Mouse (Mus musculus): ENCODE data around the gene Emilin1.

Gene Emilin1

GRCm38 (mm10) chr5:30948620-30949019 is 35.4 kb downstream of the Emilin1 start:
- in situ Hi-C loops (cut with MboI; ENCODE audit: low pct_unique_long_range_greater_than_20kb in 1 of 2, low sequenced_read_pairs in 2 of 2, unreplicated experiment in 1 of 2) = no loop called here

DNA sequence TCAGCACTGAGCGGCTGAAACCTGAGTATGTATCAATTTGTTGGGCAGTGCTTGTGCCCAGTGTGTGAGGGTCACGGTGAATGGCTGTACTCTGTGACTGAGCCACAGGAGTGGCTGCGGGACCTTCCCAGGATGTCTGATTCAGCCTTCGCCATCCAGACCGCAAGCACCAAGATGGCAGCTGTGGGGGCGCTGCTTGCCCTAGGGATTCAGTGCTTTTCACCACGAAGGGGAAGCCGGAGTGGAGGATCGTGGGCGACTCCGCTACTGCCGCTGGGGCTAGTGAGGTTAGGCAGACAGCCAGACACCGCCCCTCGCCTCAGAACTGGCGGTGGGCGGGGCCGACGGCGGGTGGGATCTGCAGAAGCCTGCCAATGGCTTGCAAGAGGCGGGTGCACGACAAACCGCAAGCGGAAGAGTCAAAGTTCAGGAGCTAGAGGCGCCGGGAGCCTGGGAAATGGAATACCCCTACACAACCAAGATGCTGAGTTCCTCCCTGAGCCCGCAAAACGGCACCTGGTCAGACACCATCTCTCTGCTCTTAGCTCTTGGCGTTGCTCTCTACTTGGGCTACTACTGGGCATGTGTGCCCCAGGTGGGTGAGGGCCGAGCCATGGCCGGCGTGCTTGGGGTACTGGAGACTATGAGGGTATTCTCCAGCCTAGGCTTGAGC is 36.6 kb downstream of the Emilin1 start:
- in situ Hi-C loops (cut with MboI; ENCODE audit: low pct_unique_long_range_greater_than_20kb in 1 of 2, low sequenced_read_pairs in 2 of 2, unreplicated experiment in 1 of 2) = no loop called here

DNA sequence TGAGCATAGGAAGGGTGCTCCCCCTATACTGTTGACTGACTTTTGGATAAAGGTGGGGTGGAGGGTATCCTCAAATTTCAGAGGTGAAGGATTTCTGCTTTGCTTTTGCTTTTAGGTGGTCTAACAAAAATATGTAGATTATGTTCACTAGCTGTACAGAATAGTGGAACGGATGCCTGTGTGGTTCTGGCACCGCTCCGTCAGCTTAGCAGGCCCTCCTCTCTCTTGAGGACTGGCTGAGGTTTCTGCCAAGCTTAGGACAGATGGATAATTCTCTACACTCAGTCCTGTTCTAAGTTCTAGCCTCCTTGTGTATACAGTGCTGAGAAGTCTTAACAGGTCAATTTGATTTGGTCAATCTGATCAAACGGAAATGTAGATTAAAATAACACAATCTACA is 37.2 kb downstream of the Emilin1 start:
- in situ Hi-C loops (cut with MboI; ENCODE audit: low pct_unique_long_range_greater_than_20kb in 1 of 2, low sequenced_read_pairs in 2 of 2, unreplicated experiment in 1 of 2) = no loop called here

- in situ Hi-C loops (cut with MboI; ENCODE audit: low pct_unique_long_range_greater_than_20kb in 1 of 2, low sequenced_read_pairs in 2 of 2, unreplicated experiment in 1 of 2) = no loop called here
Observed at GRCm38 (mm10) chr5:30950922-30951321, 37.7 kb downstream of the Emilin1 start.

- in situ Hi-C loops (cut with MboI; ENCODE audit: low pct_unique_long_range_greater_than_20kb in 1 of 2, low sequenced_read_pairs in 2 of 2, unreplicated experiment in 1 of 2) = no loop called here
Observed at GRCm38 (mm10) chr5:30951706-30952105, 38.5 kb downstream of the Emilin1 start.

- in situ Hi-C loops (cut with MboI; ENCODE audit: low pct_unique_long_range_greater_than_20kb in 1 of 2, low sequenced_read_pairs in 2 of 2, unreplicated experiment in 1 of 2) = no loop called here
Observed at GRCm38 (mm10) chr5:30952551-30952950, 39.3 kb downstream of the Emilin1 start.

GRCm38 (mm10) chr5:30954065-30954464 is 40.9 kb downstream of the Emilin1 start:
- in situ Hi-C loops (cut with MboI; ENCODE audit: low pct_unique_long_range_greater_than_20kb in 1 of 2, low sequenced_read_pairs in 2 of 2, unreplicated experiment in 1 of 2) = no loop called here

DNA sequence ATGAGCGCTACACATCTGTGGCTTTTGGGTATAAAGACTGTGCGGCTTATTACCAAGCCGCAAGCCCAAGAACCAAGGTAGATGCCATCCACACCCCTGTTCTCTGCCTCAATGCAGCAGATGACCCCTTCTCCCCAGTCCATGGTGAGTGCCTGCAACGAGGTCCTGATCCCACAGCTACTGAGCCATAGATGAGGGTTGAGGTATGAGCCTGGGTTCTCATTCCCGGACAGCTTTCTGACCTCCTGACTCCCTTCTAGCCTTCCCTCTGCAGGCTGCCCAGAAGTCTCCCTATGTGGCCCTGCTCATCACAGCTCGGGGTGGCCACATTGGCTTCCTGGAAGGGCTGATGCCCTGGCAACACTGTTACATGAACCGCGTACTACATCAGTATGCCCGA is 41.4 kb downstream of the Emilin1 start:
- in situ Hi-C loops (cut with MboI; ENCODE audit: low pct_unique_long_range_greater_than_20kb in 1 of 2, low sequenced_read_pairs in 2 of 2, unreplicated experiment in 1 of 2) = no loop called here

- in situ Hi-C loops (cut with MboI; ENCODE audit: low pct_unique_long_range_greater_than_20kb in 1 of 2, low sequenced_read_pairs in 2 of 2, unreplicated experiment in 1 of 2) = no loop called here
Observed at GRCm38 (mm10) chr5:30955751-30956150, 42.5 kb downstream of the Emilin1 start.

DNA sequence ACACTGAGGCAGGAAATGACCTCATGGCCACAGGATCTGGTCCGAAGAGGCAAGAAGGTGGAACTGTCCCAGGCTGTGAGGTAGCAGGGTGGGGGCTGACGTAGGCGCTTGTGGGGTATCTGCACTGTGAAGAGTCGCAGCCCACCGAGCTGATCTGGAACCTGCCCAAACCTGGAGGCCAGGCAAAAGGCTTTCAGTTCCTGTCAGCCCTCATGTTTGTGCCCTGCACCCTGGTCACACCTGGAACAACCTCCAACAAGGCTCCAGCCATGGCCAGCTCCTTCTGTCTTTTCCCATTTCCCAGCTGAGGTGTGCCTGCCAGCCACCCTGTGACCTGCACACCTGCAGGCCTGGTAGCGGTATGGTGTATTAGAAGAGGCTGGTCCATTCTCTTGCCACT is 44.7 kb downstream of the Emilin1 start:
- in situ Hi-C loops (cut with MboI; ENCODE audit: low pct_unique_long_range_greater_than_20kb in 1 of 2, low sequenced_read_pairs in 2 of 2, unreplicated experiment in 1 of 2) = no loop called here

DNA sequence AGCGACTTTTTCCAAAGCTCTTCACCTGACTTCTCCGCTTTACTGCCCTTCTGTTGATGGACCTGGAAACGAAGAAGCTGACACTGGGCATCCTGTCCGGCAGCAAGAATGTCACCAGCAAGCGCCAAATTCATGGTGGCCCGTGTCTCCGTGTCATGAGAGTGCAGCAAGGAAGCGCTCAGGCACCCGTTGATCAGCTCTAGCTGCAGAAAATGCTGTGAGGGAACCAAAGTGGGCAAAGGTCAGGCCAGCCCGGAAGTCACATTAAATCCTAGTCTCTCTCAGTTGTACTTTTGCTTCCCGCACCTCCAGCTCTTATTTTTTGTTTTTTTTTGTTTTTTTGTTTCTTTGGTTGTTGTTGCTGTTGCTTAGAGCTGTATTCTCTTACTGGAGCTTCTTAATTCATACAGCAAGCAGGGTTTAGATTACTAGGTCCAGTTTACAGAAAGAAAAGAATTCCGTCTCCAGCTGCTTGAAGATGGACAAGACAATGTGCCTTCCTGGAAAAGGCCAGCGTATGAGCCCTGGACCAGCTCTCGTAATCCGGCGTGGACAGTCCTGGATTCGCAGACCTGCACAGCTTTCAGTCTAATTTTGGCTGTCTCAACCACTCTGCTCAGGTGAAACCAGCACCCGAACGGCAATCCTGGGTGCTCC is 46.1 kb downstream of the Emilin1 start:
- in situ Hi-C loops (cut with MboI; ENCODE audit: low pct_unique_long_range_greater_than_20kb in 1 of 2, low sequenced_read_pairs in 2 of 2, unreplicated experiment in 1 of 2) = no loop called here

- in situ Hi-C loops (cut with MboI; ENCODE audit: low pct_unique_long_range_greater_than_20kb in 1 of 2, low sequenced_read_pairs in 2 of 2, unreplicated experiment in 1 of 2) = no loop called here
Observed at GRCm38 (mm10) chr5:30959966-30960501, 46.8 kb downstream of the Emilin1 start, which contains the start of gene Preb. Preb (minus strand) TSS chr5:30960361.

DNA sequence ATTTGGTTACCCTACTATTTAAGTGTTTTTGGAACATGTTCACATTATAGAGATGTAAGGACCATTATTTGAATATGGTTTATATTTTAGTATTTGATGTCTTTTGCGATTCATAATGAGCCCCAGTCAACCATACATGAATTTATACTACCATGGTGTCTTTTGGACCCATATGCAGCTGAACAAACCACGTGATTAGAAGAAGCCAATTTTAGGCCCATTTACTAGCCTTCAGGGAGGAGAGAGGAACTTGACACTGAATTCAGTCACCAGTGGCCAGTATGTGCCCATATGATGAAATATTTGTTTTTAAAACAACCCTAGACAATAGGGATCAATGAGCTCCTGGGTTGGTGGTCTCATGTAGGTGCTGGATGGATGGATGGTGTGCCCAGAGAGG is 47.6 kb downstream of the Emilin1 start:
- in situ Hi-C loops (cut with MboI; ENCODE audit: low pct_unique_long_range_greater_than_20kb in 1 of 2, low sequenced_read_pairs in 2 of 2, unreplicated experiment in 1 of 2) = no loop called here

GRCm38 (mm10) chr5:30961545-30962505 is 48.6 kb downstream of the Emilin1 start:
- in situ Hi-C loops (cut with MboI; ENCODE audit: low pct_unique_long_range_greater_than_20kb in 1 of 2, low sequenced_read_pairs in 2 of 2, unreplicated experiment in 1 of 2) = no loop called here

DNA sequence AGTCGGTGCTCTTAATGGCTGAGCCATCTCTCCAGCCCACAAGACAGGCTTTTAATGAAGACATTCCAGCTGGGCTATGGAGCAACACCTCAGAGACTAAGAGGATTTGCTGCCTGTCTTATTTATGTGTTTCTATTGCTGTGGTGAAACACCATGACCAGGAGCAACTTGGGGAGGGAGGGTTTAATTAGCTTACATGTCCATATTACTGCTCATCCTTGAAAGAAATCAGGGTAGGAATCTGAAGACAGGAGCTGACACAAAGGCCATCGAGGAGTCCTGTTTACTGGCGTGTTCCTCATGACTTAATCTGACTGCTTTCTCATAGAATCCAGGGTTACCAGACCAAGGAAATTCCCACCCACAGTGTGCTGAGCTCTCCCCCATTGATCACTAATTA is 50.7 kb downstream of the Emilin1 start:
- in situ Hi-C loops (cut with MboI; ENCODE audit: low pct_unique_long_range_greater_than_20kb in 1 of 2, low sequenced_read_pairs in 2 of 2, unreplicated experiment in 1 of 2) = no loop called here

GRCm38 (mm10) chr5:30966189-30966588 is 53.0 kb downstream of the Emilin1 start:
- in situ Hi-C loops (cut with MboI; ENCODE audit: low pct_unique_long_range_greater_than_20kb in 1 of 2, low sequenced_read_pairs in 2 of 2, unreplicated experiment in 1 of 2) = no loop called here

DNA sequence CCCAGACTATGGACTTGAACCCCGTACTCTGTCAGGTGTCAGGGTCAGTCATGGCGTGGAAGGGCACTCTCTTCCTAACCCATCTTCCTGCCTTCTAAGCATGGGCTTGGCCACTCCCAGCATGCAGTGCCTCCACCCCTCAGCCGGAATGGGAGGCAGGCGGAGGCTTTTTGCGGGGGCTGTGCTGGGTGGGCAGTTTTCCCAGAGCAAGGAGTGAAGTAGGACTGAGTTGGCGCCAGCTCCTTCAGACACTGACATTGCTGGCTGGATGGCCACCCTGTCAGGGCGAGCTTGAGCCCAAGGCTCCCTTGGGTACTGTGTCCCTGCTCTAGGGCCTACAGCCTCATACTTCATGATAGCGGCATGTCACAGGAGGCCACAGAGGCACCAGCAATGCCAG is 55.2 kb downstream of the Emilin1 start, which contains the start of gene Tcf23:
Tcf23 (plus strand) TSS at position 247 of the 400 bp plus-strand sequence.
- in situ Hi-C loops (cut with MboI; ENCODE audit: low pct_unique_long_range_greater_than_20kb in 1 of 2, low sequenced_read_pairs in 2 of 2, unreplicated experiment in 1 of 2) = no loop called here

DNA sequence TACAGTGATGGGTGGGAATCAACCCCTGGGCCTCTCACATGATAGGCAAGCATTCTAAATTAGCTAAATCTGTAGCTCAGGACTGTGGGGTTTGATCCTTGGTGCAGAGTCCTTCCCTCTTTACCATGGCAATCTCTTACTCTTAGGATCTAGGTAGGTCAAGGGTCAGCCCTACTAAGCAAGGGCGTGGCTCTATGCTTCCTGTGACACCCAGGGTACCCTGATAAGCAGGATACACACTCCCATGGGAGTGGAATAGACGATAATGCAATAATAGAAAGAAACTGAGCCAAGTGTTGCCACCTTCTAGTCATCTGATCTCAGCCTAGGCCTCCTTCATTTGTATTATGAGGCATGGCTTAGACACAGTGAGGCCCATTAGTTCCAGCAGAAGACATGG is 56.2 kb downstream of the Emilin1 start:
- in situ Hi-C loops (cut with MboI; ENCODE audit: low pct_unique_long_range_greater_than_20kb in 1 of 2, low sequenced_read_pairs in 2 of 2, unreplicated experiment in 1 of 2) = no loop called here

Measured in mouse embryonic stem cell (cell line).